Mouse (Mus musculus): ENCODE measurements around the gene Lgi1. TPM values are rescaled to one million over a fixed set of nuclear protein-coding genes. Genes with fewer than 3 reads are reported as not detected.
A peak's percentile ranks its signal among the peaks of the same experiment; 100 is the strongest.

Lgi1 gene
- polyA plus RNA-seq, 1 experiment from 2014 or later = 0.46 TPM

DNA sequence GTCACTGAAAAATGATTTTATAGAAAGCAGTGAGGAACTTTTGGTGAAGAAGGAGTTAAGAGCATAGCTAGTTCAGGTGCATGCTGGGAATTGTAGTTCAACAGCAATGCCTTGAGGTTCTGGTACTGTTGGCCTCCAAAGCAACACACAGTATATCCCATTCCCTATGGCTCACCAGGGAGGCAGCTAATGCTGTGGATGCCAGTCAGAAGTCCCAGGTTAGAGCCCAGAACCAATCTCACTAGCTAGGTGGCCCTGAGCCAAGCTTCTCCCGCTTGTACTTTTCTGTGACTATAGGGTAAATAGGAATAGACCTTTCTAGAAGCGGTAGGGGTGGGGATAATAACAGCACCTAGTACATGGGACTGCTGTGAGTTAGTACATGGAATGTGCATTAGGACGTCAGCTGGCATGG, 5.7 kb upstream of the Lgi1 start:
- Histone ChIP-seq H3K27me3 (replicated peaks; ENCODE audit: control insufficient read depth, insufficient read depth, low read length) (0 out of 2 replicates have a peak, but pooled peaks cover under 1% of the 10 kb centered on the region), H3K4me1 (ENCODE audit: control insufficient read depth, insufficient read depth, low read length) (no peaks in the 10 kb centered on the region), H3K4me3 (ENCODE audit: low read length) (no peak overlapping the region), H3K9me3 (ENCODE audit: control insufficient read depth, low read length) (no peaks in the 10 kb centered on the region), H3K9ac (ENCODE audit: low read depth, low read length) (no peak overlapping the region), H3K27ac (ENCODE audit: low read length) (no peak overlapping the region), H3K36me3 (ENCODE audit: control insufficient read depth, insufficient read depth, low read length) (no peaks in the 10 kb centered on the region), H3K4me2 (ENCODE audit: low read depth, low read length) (no peak overlapping the region)
- ATAC-seq = no peak
- WGBS = 82% methylated on average over 3 of the region's 3 CpGs

DNA sequence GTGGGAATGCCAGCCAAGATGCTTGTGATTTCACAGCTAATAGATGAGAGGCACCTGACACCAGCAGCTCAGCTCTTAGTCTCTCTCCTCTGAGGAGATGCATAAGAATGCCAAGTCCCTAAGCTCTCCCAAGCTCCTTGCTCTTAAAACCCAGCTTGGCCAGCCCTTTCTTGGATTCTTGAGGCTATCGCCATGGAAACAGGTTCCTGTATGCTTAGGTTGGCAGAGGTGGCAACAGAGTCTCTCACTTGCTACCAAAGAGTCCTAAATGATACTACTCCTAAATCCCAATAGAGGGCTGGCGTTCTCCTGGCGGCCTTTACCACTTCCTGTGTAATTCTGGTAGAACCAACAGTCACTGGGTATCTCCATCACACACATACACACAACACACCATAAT, 4.9 kb upstream of the Lgi1 start:
- 77% methylated on average over 3 of the region's 3 CpGs for WGBS

DNA sequence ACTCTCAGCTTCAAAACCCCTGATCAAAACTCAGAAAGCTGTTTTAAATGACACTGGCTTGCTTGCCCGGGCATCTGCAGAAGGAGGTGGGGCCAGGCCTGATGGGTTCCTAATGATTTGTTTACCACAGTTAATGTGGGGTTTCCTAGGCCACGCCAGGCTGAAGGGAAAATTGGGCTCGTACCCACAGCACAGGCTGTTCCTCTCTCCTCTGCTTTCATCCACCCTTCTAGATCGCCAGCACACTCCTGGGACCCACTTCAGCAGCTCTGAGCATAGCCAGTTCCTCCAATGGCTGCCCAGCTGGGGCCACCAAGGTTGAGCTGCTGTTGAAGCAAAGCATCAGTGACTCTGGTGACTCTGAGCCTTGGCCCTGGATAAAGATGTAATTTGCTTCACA, 4.0 kb upstream of the Lgi1 start:
- H3K27me3 ChIP-seq (replicated peaks; ENCODE audit: control insufficient read depth, insufficient read depth, low read length) = 0 out of 2 replicates have a peak, but pooled peaks cover 3% of the 10 kb centered on the region
- H3K36me3 ChIP-seq (ENCODE audit: control insufficient read depth, insufficient read depth, low read length) = no peaks in the 10 kb centered on the region
- no peak overlapping the region for H3K4me3 ChIP-seq (ENCODE audit: low read length)
- no peak for ATAC-seq
- WGBS = 30% methylated on average over 4 of the region's 4 CpGs
- H3K9me3 ChIP-seq (ENCODE audit: control insufficient read depth, low read length) = no peaks in the 10 kb centered on the region
- no peak overlapping the region for H3K27ac ChIP-seq (ENCODE audit: low read length)
- no peak overlapping the region for H3K4me2 ChIP-seq (ENCODE audit: low read depth, low read length)
- H3K9ac ChIP-seq (ENCODE audit: low read depth, low read length) = no peak overlapping the region
- no peaks in the 10 kb centered on the region for H3K4me1 ChIP-seq (ENCODE audit: control insufficient read depth, insufficient read depth, low read length)

More for the DNA sequence above, 4.9 kb upstream of the Lgi1 start:
- H3K27ac ChIP-seq (ENCODE audit: low read length) = no peak overlapping the region
- 0 out of 2 replicates have a peak, but pooled peaks cover 3% of the 10 kb centered on the region for H3K27me3 ChIP-seq (replicated peaks; ENCODE audit: control insufficient read depth, insufficient read depth, low read length)
- H3K9ac ChIP-seq (ENCODE audit: low read depth, low read length) = no peak overlapping the region
- no peak for ATAC-seq
- H3K4me2 ChIP-seq (ENCODE audit: low read depth, low read length) = no peak overlapping the region
- H3K4me1 ChIP-seq (ENCODE audit: control insufficient read depth, insufficient read depth, low read length) = no peaks in the 10 kb centered on the region
- H3K4me3 ChIP-seq (ENCODE audit: low read length) = no peak overlapping the region
- no peaks in the 10 kb centered on the region for H3K9me3 ChIP-seq (ENCODE audit: control insufficient read depth, low read length)
- no peaks in the 10 kb centered on the region for H3K36me3 ChIP-seq (ENCODE audit: control insufficient read depth, insufficient read depth, low read length)

DNA sequence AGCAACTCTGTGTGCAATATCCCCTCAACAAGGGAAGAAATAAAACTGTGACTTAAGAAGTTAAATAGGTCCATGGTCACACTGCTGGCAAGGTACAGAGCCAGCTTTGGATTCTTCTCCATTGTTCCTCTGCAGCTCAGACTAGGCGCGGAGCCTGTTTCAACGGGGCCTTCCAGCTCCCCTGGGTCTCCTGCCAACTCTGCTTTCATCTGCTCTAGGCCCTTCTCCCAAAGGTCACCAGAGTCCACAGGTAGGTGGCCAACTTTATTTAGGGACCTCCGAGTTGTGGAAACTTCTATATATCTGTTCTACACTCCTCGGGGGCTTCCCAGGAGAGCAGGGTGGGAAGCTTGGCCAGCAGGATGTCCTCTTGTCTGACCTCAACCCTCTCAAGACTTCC, 3.0 kb upstream of the Lgi1 start:
- Histone ChIP-seq H3K27me3 (replicated peaks; ENCODE audit: control insufficient read depth, insufficient read depth, low read length) (0 out of 2 replicates have a peak, but pooled peaks cover 3% of the 10 kb centered on the region), H3K27ac (ENCODE audit: low read length) (no peak overlapping the region), H3K9me3 (ENCODE audit: control insufficient read depth, low read length) (no peaks in the 10 kb centered on the region), H3K4me2 (ENCODE audit: low read depth, low read length) (no peak overlapping the region), H3K4me1 (ENCODE audit: control insufficient read depth, insufficient read depth, low read length) (no peaks in the 10 kb centered on the region), H3K9ac (ENCODE audit: low read depth, low read length) (no peak overlapping the region), H3K4me3 (ENCODE audit: low read length) (no peak overlapping the region), H3K36me3 (ENCODE audit: control insufficient read depth, insufficient read depth, low read length) (no peaks in the 10 kb centered on the region)
- 84% methylated on average over 5 of the region's 5 CpGs for WGBS
- ATAC-seq = no peak

DNA sequence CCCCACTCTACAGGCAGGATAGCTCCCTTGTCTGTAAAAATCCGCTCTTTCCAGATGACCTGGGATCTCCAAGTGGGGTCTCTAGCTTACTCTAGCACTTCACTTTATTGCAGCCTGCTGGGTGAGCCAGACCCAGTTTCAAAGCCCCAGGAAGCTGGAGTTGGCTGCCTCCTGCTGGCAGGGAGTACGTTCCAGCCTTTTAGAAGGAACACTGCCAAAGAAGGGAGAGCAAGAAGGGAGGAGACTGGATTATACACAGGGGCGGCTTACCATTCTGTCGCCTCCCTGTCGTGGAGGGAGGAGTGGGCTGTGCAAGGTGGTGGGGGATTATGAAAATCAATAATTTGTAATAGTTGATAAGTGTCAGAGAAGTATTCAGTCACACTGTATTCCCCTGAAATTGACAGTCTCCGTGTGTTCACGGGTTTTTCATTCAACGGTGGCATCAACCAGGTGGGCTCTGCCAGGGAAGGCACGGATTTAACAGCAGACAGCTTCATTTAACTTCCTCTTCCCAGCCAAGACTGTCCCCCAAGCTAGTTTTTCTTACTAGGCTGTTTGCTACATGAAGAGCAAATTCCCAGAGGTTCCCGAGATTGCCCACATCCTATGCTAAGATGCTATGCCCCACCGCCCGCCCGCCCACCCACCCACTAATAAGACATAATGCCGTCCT, 369 bp upstream of the Lgi1 start:
- Histone ChIP-seq H3K4me1 (ENCODE audit: control insufficient read depth, insufficient read depth, low read length) (no peaks in the 10 kb centered on the region), H3K4me3 (ENCODE audit: low read length) (no peak overlapping the region), H3K36me3 (ENCODE audit: control insufficient read depth, insufficient read depth, low read length) (no peaks in the 10 kb centered on the region), H3K9me3 (ENCODE audit: control insufficient read depth, low read length) (no peaks in the 10 kb centered on the region), H3K4me2 (ENCODE audit: low read depth, low read length) (peak overlapping the region; percentile 10; the same call in 1 of the 2 replicates), H3K9ac (ENCODE audit: low read depth, low read length) (no peak overlapping the region), H3K27me3 (replicated peaks; ENCODE audit: control insufficient read depth, insufficient read depth, low read length) (0 out of 2 replicates have a peak, but pooled peaks cover 3% of the 10 kb centered on the region), H3K27ac (ENCODE audit: low read length) (no peak overlapping the region)
- 24% methylated on average over 14 of the region's 14 CpGs for WGBS
- no peak for ATAC-seq

DNA sequence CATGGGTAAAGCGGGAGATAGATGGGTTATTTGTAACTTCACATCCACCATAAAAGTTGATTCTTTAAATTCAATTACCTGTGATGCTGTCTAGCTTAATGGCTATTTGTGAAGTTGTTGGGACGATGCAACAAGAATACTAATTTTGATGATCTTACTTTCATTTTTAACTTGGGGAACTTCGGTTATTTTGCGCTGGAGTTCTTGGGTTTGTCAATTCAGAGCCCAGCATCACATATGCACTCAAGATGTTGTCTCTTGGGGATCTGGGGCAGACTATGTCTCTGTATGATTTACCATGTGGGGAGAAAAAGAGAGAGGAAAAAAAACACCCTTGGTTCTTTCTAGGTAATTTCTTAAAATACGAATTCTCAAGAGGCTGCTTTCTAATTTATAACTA, 1.4 kb downstream of the Lgi1 start:
- Histone ChIP-seq H3K4me1 (ENCODE audit: control insufficient read depth, insufficient read depth, low read length) (no peaks in the 10 kb centered on the region), H3K4me3 (ENCODE audit: low read length) (no peak overlapping the region), H3K9me3 (ENCODE audit: control insufficient read depth, low read length) (no peaks in the 10 kb centered on the region), H3K36me3 (ENCODE audit: control insufficient read depth, insufficient read depth, low read length) (no peaks in the 10 kb centered on the region), H3K9ac (ENCODE audit: low read depth, low read length) (no peak overlapping the region), H3K27me3 (replicated peaks; ENCODE audit: control insufficient read depth, insufficient read depth, low read length) (0 out of 2 replicates have a peak, but pooled peaks cover 3% of the 10 kb centered on the region), H3K27ac (ENCODE audit: low read length) (no peak overlapping the region), H3K4me2 (ENCODE audit: low read depth, low read length) (no peak overlapping the region)
- 84% methylated on average over 5 of the region's 5 CpGs for WGBS
- no peak for ATAC-seq

DNA sequence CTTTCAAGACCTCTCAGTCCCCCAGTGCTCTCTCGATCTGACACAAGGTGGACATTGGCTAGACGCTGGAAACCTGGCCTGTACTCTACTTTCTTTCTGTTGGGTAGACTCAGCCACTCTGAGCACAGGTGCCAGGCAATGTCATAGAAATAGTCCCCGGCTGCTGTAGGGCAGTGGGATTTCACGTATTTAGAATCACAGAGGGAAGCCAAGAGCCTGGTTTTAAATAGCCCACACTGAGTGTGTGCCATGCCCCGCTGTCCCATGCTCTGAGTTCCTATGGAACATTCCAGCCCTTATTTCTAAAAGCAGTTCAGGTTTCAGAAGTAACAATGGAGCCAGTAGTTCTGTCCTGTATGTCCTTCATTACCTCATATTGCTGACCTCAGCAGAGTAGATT, 3.1 kb downstream of the Lgi1 start:
- no peak for ATAC-seq
- H3K4me2 ChIP-seq (ENCODE audit: low read depth, low read length) = no peak overlapping the region
- 0 out of 2 replicates have a peak, but pooled peaks cover 3% of the 10 kb centered on the region for H3K27me3 ChIP-seq (replicated peaks; ENCODE audit: control insufficient read depth, insufficient read depth, low read length)
- H3K4me3 ChIP-seq (ENCODE audit: low read length) = no peak overlapping the region
- no peaks in the 10 kb centered on the region for H3K9me3 ChIP-seq (ENCODE audit: control insufficient read depth, low read length)
- H3K36me3 ChIP-seq (ENCODE audit: control insufficient read depth, insufficient read depth, low read length) = no peaks in the 10 kb centered on the region
- no peaks in the 10 kb centered on the region for H3K4me1 ChIP-seq (ENCODE audit: control insufficient read depth, insufficient read depth, low read length)
- WGBS = 79% methylated on average over 5 of the region's 5 CpGs
- no peak overlapping the region for H3K9ac ChIP-seq (ENCODE audit: low read depth, low read length)
- no peak overlapping the region for H3K27ac ChIP-seq (ENCODE audit: low read length)

DNA sequence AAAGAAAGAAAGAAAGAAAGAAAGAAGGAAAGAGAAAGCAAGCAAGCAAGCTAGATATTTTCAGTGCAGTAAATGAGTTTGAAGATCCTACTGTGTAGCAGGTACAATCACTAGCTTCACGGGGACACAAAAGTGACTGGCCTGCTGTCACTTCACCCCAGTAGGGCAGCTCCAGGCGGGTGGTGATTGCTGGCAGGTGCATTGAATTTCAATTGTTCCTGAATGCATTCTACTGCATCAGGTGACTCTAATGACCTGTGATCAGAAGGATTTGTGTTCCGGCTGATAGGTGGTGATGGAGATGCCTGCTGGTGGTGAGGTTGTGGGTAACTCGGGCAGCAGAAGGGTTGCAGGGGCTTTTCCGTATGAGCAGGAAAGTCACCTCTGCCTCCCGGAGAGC, 6.7 kb downstream of the Lgi1 start:
- Histone ChIP-seq H3K4me1 (ENCODE audit: control insufficient read depth, insufficient read depth, low read length) (no peaks in the 10 kb centered on the region), H3K36me3 (ENCODE audit: control insufficient read depth, insufficient read depth, low read length) (no peaks in the 10 kb centered on the region), H3K4me2 (ENCODE audit: low read depth, low read length) (no peak overlapping the region), H3K27ac (ENCODE audit: low read length) (no peak overlapping the region), H3K9ac (ENCODE audit: low read depth, low read length) (no peak overlapping the region), H3K4me3 (ENCODE audit: low read length) (no peak overlapping the region), H3K27me3 (replicated peaks; ENCODE audit: control insufficient read depth, insufficient read depth, low read length) (no peaks in the 10 kb centered on the region), H3K9me3 (ENCODE audit: control insufficient read depth, low read length) (no peaks in the 10 kb centered on the region)
- no peak for ATAC-seq
- WGBS = 44% methylated on average over 6 of the region's 6 CpGs

DNA sequence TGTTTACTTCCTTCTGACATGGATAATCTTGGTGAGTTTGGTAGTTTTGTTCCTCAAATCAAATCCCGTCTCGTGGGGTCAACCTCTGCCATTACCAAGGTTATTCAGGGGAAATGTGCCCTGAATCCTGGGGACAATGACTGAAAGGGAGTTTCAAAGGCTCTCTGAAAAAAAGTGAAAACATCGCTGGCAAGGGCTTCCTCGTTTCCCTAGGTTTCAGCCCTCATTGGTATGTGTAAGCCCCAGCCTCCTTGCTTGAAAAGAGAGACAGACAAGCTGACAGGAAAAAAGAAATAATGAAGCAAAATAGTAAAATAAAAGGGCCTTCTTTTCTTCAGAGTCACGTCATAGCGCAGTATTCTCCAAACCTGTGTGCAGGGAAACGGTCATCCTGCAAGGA, 9.5 kb downstream of the Lgi1 start:
- ATAC-seq = no peak
- Histone ChIP-seq H3K9ac (ENCODE audit: low read depth, low read length) (no peak overlapping the region), H3K4me3 (ENCODE audit: low read length) (no peak overlapping the region), H3K27me3 (replicated peaks; ENCODE audit: control insufficient read depth, insufficient read depth, low read length) (no peaks in the 10 kb centered on the region), H3K9me3 (ENCODE audit: control insufficient read depth, low read length) (no peaks in the 10 kb centered on the region), H3K36me3 (ENCODE audit: control insufficient read depth, insufficient read depth, low read length) (no peaks in the 10 kb centered on the region), H3K27ac (ENCODE audit: low read length) (no peak overlapping the region), H3K4me1 (ENCODE audit: control insufficient read depth, insufficient read depth, low read length) (no peaks in the 10 kb centered on the region), H3K4me2 (ENCODE audit: low read depth, low read length) (no peak overlapping the region)
- 68% methylated on average over 7 of the region's 7 CpGs for WGBS

Data from intestine, embryonic 16.5 days (tissue).